Mouse (Mus musculus) retina, adult 2 months (tissue): ENCODE measurements around the gene Zfp423.

Experiments used
- DNase-seq: peaks from one replicate; pipeline ENCODE4 v3.0.0-alpha.2; 2012; ENCODE audit warnings: low read depth, low spot score

Zfp423 gene

GRCm38 (mm10) chr8:87836866-87837265, 122.5 kb downstream of the Zfp423 start:
- DNase-seq, result no peak

DNA sequence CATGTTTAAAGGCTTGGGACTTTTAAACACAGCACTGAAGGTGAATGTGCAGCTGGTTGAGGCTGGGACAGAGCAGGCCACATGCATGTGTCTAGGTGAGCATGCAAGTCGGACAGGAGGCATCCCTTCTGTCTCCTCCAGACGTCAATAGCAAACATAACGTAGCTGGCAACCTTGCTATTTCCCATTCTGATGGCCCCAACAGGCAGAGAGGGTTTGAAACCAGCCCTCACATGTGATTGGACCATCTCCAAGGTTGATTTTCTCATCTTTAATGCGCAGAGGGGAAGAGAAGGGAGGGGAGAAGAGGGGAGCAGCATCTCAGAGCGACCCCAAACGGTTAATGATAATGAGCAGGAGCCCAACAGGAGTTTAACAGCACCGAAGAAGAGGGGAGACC, 123.5 kb downstream of the Zfp423 start:
- no peak for DNase-seq

- DNase-seq, result no peak
Observed at GRCm38 (mm10) chr8:87835411-87835821, 124.0 kb downstream of the Zfp423 start.

GRCm38 (mm10) chr8:87834656-87835055, 124.7 kb downstream of the Zfp423 start:
- no peak for DNase-seq

GRCm38 (mm10) chr8:87833841-87834620, 125.4 kb downstream of the Zfp423 start:
- no peak for DNase-seq

DNA sequence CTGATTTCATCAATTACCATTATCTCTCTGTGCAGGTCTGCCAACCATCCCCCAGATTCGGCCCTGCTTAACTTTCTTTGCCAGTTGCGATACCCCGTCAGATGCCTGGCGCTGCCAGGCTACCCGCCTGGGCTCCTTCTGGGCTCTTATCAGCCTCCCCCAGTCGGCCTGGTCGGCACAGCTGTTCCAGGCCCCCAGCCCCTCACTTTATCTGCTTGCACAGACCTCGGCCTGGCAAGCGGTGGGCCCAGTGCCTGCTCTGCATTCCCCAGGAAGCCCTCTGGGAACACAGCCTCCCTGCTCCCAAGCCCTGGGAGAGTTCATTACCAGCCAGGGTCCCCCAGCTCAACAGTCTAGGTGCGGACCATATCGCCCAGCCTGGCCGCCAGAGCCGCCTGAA, 126.1 kb downstream of the Zfp423 start:
- DNase-seq, result no peak

DNA sequence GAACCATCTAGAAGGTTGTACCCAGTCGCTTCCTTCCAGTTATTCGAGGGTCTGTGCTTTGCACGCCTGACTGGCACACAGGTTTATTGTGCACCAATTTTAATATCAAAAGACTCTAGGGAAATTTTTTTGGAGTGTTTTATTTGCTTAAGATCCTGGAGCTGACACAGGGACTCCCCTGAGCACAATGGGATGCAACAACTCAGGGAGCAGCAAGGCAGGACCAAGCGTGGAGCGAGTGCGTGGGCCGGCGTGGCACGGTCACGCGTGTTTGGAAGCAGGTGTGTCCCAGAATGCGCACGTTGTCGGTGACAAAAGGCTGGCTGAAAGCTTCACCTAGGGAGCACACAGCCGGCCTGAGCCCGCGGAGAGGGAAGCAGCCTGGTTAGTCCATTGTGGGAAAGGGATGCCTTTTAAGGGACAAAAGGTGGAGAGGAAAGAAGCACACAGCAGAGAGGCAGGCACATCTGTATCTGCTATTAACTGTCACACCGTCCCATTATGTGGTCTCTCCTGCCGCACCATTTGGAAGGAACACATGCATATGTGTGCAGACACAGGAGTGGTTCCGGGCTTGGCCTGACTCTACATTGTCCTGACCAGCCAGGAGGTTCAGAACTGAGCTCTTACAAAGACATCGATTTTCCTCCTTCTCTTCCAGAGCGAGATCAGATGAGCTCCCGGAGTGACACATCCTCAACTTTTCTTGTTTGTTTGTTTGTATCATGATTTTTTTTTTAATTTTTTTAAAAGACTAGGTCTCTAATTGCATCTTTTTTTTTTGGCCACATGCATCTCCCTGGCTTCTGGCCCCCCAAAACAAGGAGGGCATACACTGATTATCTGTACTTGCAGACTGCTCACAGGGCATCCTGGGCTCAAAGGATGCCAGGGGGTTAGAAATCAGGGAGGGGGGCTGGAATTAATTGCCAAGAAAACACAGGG, 126.7 kb downstream of the Zfp423 start:
- DNase-seq, result no peak

DNA sequence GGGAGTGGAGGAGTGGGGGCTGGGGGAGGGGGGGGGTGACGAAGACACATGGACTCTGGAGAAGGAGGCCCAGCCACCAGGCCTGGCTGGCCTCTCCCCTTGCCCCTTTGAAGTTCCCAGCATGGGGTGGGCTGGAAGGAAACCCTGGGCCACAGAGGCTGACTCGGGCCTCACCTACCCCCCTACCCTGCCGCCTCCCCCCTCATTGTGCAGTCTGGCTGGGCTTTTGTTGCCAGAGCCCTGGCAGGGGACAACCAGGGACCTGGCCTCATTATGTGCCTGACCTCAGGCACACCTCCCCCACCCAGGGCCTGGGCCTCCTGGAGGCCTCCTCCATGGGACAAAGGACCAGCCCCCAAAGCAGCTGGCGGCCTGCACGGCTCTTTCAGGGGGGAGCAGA, 127.8 kb downstream of the Zfp423 start:
- DNase-seq, result no peak

- no peak for DNase-seq
Observed at GRCm38 (mm10) chr8:87831116-87831515, 128.3 kb downstream of the Zfp423 start.

DNA sequence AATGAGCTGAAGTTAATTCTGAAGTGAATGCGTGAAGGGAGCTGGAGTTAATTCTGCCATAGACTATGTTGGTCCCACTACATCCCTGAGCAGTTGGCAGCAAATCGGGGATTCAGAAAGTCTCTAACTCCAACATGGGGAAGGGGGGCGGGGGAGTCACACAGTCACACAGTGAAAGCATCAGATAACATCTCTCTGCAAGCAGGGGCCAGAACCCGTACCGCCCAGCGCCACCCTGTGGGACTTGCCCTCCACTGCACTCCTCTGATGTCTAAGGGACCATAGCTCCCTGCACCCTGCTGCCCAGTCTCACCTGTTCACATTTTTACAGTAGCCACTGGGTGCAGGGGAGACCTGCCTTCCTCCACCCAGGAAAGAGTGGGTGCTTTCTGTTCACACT, 129.2 kb downstream of the Zfp423 start:
- DNase-seq, result no peak

- no peak for DNase-seq
Observed at GRCm38 (mm10) chr8:87826013-87826660, 133.3 kb downstream of the Zfp423 start.

DNA sequence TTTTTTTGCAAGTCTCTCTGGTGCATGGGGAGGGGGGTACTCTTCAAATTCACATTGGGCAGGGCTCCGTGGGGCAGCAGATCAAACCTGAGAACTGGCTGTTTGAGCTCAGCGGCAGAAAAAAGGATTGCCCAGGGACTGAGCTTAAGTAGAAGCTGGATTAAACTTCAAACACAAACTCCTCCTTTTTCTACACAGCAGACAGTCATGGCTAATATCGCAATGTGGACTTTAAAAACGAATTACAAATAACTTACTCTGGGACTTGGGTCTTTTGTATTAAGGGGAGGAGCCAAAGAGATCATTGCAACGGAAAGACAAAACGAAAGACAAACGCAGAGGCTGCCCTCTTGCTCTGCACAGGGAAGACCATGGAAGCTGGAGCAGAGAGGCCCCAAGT, 136.2 kb downstream of the Zfp423 start:
- DNase-seq, result no peak

DNA sequence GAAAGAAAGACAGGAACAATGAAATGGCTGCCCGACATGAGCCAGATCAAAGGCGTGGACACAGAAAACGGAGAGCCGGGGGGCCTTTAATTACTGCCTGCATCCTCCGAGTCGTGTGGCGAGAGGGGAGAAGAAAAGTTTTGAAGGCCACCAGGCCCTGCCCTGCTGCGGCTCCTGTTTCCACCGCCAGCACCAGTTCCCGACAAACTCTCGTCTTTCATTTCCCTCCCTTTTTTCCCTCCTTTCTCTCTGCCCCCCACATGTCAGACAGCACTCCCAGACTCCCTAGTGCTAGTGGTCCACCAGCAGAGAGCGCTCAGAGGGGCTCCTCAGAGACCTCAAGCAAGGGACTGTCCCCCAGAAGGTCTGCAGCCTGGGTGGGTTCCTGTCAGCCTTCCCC, 136.7 kb downstream of the Zfp423 start:
- DNase-seq, result no peak

DNA sequence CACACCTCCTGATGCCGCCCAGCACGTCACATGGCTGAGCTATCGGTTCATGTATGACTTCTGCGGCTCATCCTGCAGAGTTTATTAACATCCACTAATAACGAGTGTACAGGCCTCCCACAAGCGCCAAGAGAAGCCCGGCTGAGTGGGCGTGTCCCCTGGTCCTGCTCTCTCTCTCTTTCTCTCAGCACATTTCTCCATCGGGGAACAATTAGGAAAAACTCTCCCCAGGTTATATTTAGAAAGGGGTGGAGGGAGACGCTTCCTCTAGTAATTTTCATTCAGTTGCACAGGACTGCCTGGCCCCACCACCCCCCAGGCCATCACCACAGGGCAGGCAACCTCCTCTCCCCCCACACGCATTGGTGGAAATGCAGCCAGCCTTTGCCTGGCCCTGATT, 137.2 kb downstream of the Zfp423 start:
- no peak for DNase-seq

- DNase-seq, result no peak
Observed at GRCm38 (mm10) chr8:87821655-87822054, 137.7 kb downstream of the Zfp423 start.

DNA sequence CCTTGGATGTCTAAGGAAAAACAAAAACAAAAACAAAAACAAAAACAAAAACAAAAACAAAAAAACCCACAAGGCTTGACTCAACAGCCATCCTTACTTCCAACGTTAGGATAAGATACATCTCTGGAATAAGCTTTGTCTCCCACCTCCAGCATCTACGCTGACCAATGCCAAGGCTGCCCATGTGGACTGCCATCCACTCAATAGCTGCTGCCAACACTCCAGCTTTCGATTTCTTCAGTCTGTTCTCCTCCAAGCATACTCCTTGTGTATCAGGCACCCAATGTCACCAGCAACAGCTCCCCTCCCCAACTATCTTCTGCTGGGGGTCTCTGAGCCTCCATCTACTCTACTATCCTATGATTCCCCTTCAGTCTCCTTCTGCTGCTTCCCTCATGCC, 140.1 kb downstream of the Zfp423 start:
- no peak for DNase-seq

GRCm38 (mm10) chr8:87818506-87818905, 140.9 kb downstream of the Zfp423 start:
- DNase-seq, result no peak

GRCm38 (mm10) chr8:87816141-87816540, 143.3 kb downstream of the Zfp423 start:
- DNase-seq, result no peak

DNA sequence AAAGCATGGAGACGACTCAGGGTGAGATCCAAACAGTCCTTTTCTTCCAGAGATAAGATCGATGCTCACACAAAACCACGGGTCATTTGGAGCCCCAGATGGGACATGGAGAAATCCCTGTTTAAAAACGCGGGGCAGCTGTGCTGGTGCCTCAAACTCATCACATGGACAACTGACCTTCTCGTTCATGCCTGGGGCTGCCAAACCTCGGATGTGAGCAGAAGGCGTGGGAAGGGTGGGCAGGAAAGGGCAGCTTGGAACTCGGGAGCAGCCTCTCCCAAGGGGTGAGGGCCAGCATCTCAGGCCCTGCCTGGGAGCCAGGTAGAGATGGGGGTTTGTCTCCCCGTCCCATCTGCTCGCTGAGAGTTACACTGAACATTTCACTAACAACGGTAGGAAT, 146.7 kb downstream of the Zfp423 start:
- DNase-seq, result no peak

DNA sequence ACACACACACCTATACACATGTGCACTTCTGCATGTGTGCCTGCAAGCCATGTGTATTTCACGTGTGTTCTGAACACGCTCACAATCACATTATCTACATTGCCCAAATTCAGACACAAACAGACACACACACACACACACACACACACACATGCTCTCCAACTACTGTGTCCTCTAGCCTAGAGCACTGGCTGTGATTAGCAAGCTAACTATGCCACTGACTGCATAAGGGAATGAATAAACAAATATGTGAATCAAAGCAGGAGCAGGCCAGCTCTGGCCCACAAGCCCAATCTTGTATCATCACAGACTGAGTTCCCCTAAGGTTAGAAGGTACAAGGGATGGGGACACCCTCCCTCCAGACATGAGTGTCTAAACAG, 147.3 kb downstream of the Zfp423 start:
- no peak for DNase-seq

GRCm38 (mm10) chr8:87811399-87812068, 147.9 kb downstream of the Zfp423 start:
- no peak for DNase-seq

DNA sequence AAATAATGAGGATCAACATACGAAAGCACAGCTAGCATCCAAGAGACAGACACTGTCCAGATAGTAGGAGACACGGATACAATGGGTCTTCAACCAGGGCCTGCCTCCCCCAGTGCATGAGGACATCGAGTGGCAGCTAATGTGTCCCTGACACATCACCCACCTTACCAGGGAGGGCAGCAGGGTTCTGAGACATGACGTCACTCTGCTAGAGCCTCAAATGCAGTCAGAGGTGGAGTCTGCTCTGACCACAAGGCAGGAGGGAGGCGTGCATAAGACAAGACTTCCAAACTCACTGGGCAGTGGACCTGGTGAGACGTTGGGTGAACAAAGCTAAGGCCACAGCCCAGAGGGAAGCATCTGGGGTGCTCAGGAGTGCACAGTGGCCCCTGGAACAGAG, 148.6 kb downstream of the Zfp423 start:
- DNase-seq, result no peak
